ENCODE assay signal across 16 mouse cellular contexts in genomic region chr10:61736671-61737078, GRCm38 (mm10). TPM values are rescaled to one million over a fixed set of nuclear protein-coding genes. Genes with fewer than 3 reads are reported as not detected.
A peak's percentile ranks its signal among the peaks of the same experiment; 100 is the strongest.
DNase-seq lines count a peak whose midpoint lies in the region; ATAC-seq and TF ChIP-seq lines count a peak whose summit lies in the region.
"Had no signal": no experiment of that assay in that cellular context is flagged by ENCODE, and none has a peak within 500 bp of the region (broad histone marks: within the 10 kb centered on the region; RNA-seq: fewer than 3 reads in every experiment).

No protein-coding gene starts in this region.

- no peak for DNase-seq in frontal cortex, postnatal 25 days (ENCODE audit: low spot score in 2 of 2)
- no peak for DNase-seq in midbrain, postnatal 0 days (ENCODE audit: low spot score)
- DNase-seq in frontal cortex, postnatal 10 days (ENCODE audit: low spot score in 2 of 2), result peak; percentile 39 to 44
- DNase-seq in cerebellum, adult 9-11 months, result no peak
- no peak for DNase-seq in heart, adult 11 months
- DNase-seq: adrenal gland, adult 8-10 months; cerebellum, postnatal 36 days; gastrocnemius, postnatal 10 days; spleen, adult 18-20 months had no signal

- 76% methylated on average over 10 of the region's 10 CpGs for WGBS in midbrain, embryonic 13.5 days
- WGBS in midbrain, postnatal 0 days, result 70% methylated on average over 10 of the region's 10 CpGs
- 75% methylated on average over 10 of the region's 10 CpGs for WGBS in neural tube, embryonic 15.5 days

- peak overlapping the region; percentile 19; the same call in 1 of the 2 replicates for H3K27ac ChIP-seq in midbrain, embryonic 13.5 days
- no peak overlapping the region for H3K27ac ChIP-seq in midbrain, postnatal 0 days (ENCODE audit: low read depth, low read length)
- H3K27ac ChIP-seq in neural tube, embryonic 15.5 days (replicated peaks), result 0 out of 2 replicates have a peak overlapping the region, but pooled peaks have one; percentile 28
- H3K27ac ChIP-seq: kidney, embryonic 15.5 days; liver, embryonic 14.5 days; stomach, postnatal 0 days had no signal

- H3K4me2 ChIP-seq in midbrain, embryonic 13.5 days (replicated peaks), result no peak overlapping the region
- H3K4me2 ChIP-seq in midbrain, postnatal 0 days (ENCODE audit: low read depth, low read length, poor library complexity, severe bottlenecking), result no peak overlapping the region
- H3K4me2 ChIP-seq in neural tube, embryonic 15.5 days, result no peak overlapping the region
- H3K4me2 ChIP-seq: kidney, embryonic 15.5 days had no signal

- H3K4me1 ChIP-seq in midbrain, embryonic 13.5 days (replicated peaks), result no peaks in the 10 kb centered on the region
- H3K4me1 ChIP-seq in midbrain, postnatal 0 days (ENCODE audit: insufficient read depth, low read length), result no peaks in the 10 kb centered on the region
- no peaks in the 10 kb centered on the region for H3K4me1 ChIP-seq in neural tube, embryonic 15.5 days

- H3K36me3 ChIP-seq in midbrain, embryonic 13.5 days, result peaks cover 54% of the 10 kb centered on the region
- peaks cover 33% of the 10 kb centered on the region for H3K36me3 ChIP-seq in midbrain, postnatal 0 days (ENCODE audit: insufficient read depth, low read length)
- H3K36me3 ChIP-seq in neural tube, embryonic 15.5 days, result peaks cover 47% of the 10 kb centered on the region

- H3K9ac ChIP-seq in midbrain, embryonic 13.5 days (replicated peaks), result no peak overlapping the region
- H3K9ac ChIP-seq in midbrain, postnatal 0 days (replicated peaks; ENCODE audit: low read length, poor library complexity, severe bottlenecking), result no peak overlapping the region
- H3K9ac ChIP-seq in neural tube, embryonic 15.5 days (replicated peaks), result no peak overlapping the region
- H3K9ac ChIP-seq: kidney, embryonic 15.5 days; liver, embryonic 14.5 days had no signal

- peak; percentile 75 for ATAC-seq in frontal cortex, adult (ENCODE audit: low TSS enrichment)
- ATAC-seq in midbrain, embryonic 13.5 days, result 0 out of 2 replicates have a peak, but pooled peaks have one; percentile 20
- ATAC-seq in midbrain, postnatal 0 days (ENCODE audit: low FRiP score), result no peak
- ATAC-seq in neural tube, embryonic 15.5 days (ENCODE audit: low FRiP score), result peak; percentile 10; the same call in 1 of the 2 replicates

- TF ChIP-seq CTCF in midbrain, postnatal 0 days (IDR thresholded peaks at IDR 0.05), result no peak

- H3K27me3 ChIP-seq in midbrain, embryonic 13.5 days, result no peaks in the 10 kb centered on the region
- H3K27me3 ChIP-seq in midbrain, postnatal 0 days (ENCODE audit: insufficient read depth, low read length), result no peaks in the 10 kb centered on the region
- H3K27me3 ChIP-seq in neural tube, embryonic 15.5 days (replicated peaks), result no peaks in the 10 kb centered on the region
- H3K27me3 ChIP-seq: kidney, embryonic 15.5 days had no signal

- H3K4me3 ChIP-seq in midbrain, embryonic 13.5 days (replicated peaks), result no peak overlapping the region
- H3K4me3 ChIP-seq in midbrain, postnatal 0 days (ENCODE audit: low read depth, low read length), result no peak overlapping the region
- no peak overlapping the region for H3K4me3 ChIP-seq in neural tube, embryonic 15.5 days (replicated peaks)
- H3K4me3 ChIP-seq: kidney, embryonic 15.5 days had no signal

- H3K9me3 ChIP-seq in midbrain, embryonic 13.5 days, result no peaks in the 10 kb centered on the region
- H3K9me3 ChIP-seq in midbrain, postnatal 0 days (ENCODE audit: low read length), result no peaks in the 10 kb centered on the region
- no peaks in the 10 kb centered on the region for H3K9me3 ChIP-seq in neural tube, embryonic 15.5 days (replicated peaks)
- H3K9me3 ChIP-seq: kidney, embryonic 15.5 days had no signal

RNA-seq across cellular contexts. Expression of gene Aifm2, which starts 21.6 kb away (rescaled TPM):
- 4.9 and 6.5 TPM in 2 replicates for polyA plus RNA-seq in midbrain, embryonic 13.5 days (2015; fragmentation: Nextera tagmentation; extraction: Ambion mirVana)
- 21.4 and 27.4 TPM in 2 replicates for total RNA-seq in midbrain, postnatal 0 days (2014; rRNA removed)
- polyA plus RNA-seq in midbrain, postnatal 0 days (2015; fragmentation: Nextera tagmentation; extraction: Ambion mirVana), result 18.6 and 19.2 TPM in 2 replicates
- 17.3 and 18.2 TPM in 2 replicates for polyA plus RNA-seq in neural tube, embryonic 15.5 days (2015; fragmentation: Nextera tagmentation; extraction: Ambion mirVana)

RNA-seq across cellular contexts. Expression of gene Tysnd1, which starts 41.4 kb away (rescaled TPM):
- polyA plus RNA-seq in midbrain, embryonic 13.5 days (2015; fragmentation: Nextera tagmentation; extraction: Ambion mirVana), result 16.3 and 24.9 TPM in 2 replicates
- total RNA-seq in midbrain, postnatal 0 days (2014; rRNA removed), result 59.9 and 76.1 TPM in 2 replicates
- polyA plus RNA-seq in midbrain, postnatal 0 days (2015; fragmentation: Nextera tagmentation; extraction: Ambion mirVana), result 28.5 and 28.8 TPM in 2 replicates
- polyA plus RNA-seq in neural tube, embryonic 15.5 days (2015; fragmentation: Nextera tagmentation; extraction: Ambion mirVana), result 31.4 and 33.7 TPM in 2 replicates

RNA-seq across cellular contexts. Expression of gene H2afy2, which starts 47.3 kb away (rescaled TPM):
- polyA plus RNA-seq in midbrain, embryonic 13.5 days (2015; fragmentation: Nextera tagmentation; extraction: Ambion mirVana), result 350 and 366 TPM in 2 replicates
- 116 and 123 TPM in 2 replicates for total RNA-seq in midbrain, postnatal 0 days (2014; rRNA removed)
- 185 and 206 TPM in 2 replicates for polyA plus RNA-seq in midbrain, postnatal 0 days (2015; fragmentation: Nextera tagmentation; extraction: Ambion mirVana)
- 232 and 258 TPM in 2 replicates for polyA plus RNA-seq in neural tube, embryonic 15.5 days (2015; fragmentation: Nextera tagmentation; extraction: Ambion mirVana)
- total RNA-seq: monocyte, adult 5-6 weeks had no signal

RNA-seq across cellular contexts. Expression of gene Sar1a, which starts 56.6 kb away (rescaled TPM):
- 200 and 207 TPM in 2 replicates for polyA plus RNA-seq in midbrain, embryonic 13.5 days (2015; fragmentation: Nextera tagmentation; extraction: Ambion mirVana)
- total RNA-seq in midbrain, postnatal 0 days (2014; rRNA removed), result 141 and 167 TPM in 2 replicates
- polyA plus RNA-seq in midbrain, postnatal 0 days (2015; fragmentation: Nextera tagmentation; extraction: Ambion mirVana), result 192 and 197 TPM in 2 replicates
- 183 and 196 TPM in 2 replicates for polyA plus RNA-seq in neural tube, embryonic 15.5 days (2015; fragmentation: Nextera tagmentation; extraction: Ambion mirVana)

Comparison
In these comparisons a context has a peak if more than half of its experiments do, and no peak if none do; other contexts are left out.
1. DNase-seq: peak in frontal cortex, postnatal 10 days (2 of 2); none in frontal cortex, postnatal 25 days (0 of 2), midbrain, postnatal 0 days (single experiment), cerebellum, adult 9-11 months (single experiment) and heart, adult 11 months (single experiment).